Mouse (Mus musculus) R1 (cell line): ENCODE measurements around the gene Vwa2.

Experiments
- DNase-seq: peaks from one replicate; pipeline ENCODE4 v3.0.0-alpha.2; 2018; ENCODE audit warnings: low read depth, low spot score

Vwa2 gene

GRCm38 (mm10) chr19:56873816-56874600 is at the start of gene Vwa2:
Gene Vwa2, plus strand, starts transcription at chr19:56874249.
- peak; percentile 52 for DNase-seq

DNA sequence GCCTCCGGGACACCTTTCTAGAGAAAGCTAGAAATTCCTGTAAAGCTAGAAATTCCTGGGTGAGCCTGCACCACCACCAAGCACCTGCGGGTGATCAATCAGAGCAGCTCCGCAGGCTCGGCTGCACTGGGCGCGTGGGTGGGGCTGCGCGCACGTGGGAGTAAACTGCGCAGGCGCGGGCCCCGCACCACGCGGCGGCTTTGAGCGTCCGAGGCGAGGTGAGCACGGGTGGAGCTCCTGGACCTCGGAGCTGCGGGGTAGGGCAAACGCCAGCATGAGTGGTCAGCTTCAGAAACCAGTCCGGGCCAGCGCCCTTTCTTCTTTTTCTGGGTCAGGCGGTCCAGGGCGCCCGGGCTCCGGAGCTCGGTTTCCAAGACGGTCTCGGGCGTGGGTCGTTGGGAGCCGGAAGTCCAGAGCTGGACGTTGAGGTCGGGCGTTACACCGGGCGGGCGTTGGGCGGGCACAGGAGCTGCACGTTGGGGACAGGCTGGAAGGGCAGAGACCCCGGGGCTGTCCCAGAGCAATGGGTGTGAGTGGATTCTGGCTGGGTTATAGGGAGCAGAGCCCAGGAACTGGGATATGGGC is 47.9 kb upstream of the Vwa2 start, which contains the start of gene Tdrd1:
Gene Tdrd1 (plus strand): TSS at position 163 of the 585 bp plus-strand sequence.
- peak; percentile 37 for DNase-seq

DNA sequence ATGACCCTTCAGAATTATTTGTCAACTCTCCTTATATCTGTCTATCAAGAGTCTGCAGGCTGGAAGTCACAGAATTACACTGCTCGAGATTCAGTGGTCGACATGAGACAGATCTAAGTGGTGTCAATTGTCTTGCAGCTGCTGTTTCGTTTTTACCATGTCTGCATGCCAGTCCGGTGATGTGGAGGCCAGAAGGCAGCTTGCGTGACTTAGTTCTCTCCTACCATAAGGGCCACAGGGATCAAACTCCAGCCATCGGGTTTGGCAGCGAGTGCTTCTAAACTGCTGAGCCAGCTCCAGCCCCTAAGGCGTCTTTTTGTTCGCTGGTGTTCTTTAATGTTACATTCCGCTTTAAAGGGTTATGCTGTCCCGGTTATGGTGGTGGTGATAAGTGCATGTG is 45.7 kb upstream of the Vwa2 start:
- no peak for DNase-seq

DNA sequence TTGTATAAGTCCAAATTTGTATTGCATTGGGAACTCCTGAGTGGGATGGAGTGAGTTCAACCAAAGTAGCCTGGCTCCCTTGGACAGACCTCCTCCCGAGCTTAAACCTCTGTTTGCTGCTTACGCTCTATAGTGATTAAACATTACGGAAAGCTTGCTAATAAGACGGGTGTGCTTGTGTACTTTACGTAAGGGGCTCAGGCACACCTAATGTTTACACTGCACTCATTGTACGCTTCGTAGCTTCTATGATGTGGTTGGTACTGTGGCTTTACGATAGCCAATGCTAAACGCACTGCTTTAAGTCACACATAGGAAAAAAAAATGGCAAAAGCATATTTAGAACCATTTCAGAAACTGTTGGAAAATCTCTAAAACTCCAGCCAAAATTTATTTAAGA is 44.8 kb upstream of the Vwa2 start:
- no peak for DNase-seq

DNA sequence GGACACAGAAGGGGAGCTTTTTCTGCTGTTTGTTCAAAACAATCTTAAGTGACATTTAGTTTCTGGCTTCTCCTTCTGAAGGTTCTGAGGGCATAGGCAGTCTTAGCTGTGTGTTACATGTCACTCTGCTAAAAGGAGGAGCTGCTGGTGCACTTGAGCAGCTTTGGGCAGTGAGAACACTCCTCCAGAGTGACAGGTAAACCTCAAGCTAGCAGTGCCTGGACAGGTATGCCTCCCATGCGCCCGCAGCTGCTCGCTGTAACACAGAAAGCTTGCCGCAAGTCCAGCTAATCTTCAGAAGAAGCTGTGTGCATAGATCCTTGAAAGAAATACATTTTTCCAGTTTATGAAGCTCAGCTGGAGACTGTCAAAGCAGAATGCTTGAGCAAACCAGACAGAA is 43.9 kb upstream of the Vwa2 start:
- DNase-seq, result no peak

- DNase-seq, result peak; percentile 34
Observed at GRCm38 (mm10) chr19:56835340-56835739, 38.7 kb upstream of the Vwa2 start.

DNA sequence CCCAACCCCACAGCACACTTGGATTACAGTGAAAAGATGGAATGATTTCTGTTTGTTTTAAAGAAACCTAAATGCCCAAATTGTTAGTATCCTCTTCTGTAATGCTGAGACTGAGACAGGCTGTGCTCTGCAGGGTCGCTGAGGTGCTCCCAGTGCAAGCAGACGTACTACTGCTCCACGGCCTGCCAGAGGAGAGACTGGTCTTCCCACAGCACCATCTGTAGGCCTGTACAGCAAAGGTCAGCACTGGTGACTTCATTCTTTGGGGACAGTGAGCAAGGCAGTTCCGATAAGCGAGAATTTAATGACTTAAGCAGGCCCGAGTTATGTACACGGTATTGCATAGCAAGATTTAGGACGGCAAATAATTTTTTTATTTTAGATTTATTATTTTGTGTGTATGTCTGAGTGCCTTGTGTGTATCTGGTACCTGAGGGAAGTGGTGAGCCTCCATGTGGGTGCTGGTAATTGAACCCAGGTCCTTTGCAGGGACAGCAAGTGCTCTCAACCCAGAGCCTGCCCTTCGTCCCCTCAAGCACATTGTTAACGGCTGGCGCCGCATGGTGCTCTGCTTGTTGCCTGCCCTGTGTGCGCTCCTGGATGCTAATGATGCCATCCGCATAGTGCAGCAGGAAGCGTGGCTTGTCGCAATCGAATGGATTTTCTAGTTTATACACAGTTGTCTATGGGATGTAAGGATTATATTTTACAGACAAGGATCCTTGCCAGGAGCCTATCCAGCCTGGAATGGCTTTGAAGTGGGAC is 34.9 kb upstream of the Vwa2 start:
- DNase-seq, result no peak

- DNase-seq, result no peak
Observed at GRCm38 (mm10) chr19:56842974-56843373, 31.1 kb upstream of the Vwa2 start.

DNA sequence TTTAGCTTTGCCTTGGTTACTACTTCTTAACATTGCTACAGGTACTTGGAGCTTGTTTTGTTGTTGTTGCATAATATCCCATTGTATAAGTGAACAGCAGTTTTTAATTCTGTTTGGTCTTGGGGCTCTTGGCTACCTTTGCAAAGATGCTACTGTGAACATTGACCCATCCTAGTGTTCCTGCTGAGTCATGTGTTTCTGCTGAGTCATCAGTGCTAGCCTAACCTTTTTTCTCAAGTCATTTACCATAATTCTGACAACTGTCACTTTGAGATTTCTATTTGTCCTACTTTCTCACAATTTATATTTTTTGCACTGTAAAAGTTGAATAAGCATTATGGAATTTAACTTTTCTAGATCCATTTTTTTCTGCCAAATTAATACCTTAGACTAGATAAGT is 21.5 kb upstream of the Vwa2 start:
- DNase-seq, result no peak

DNA sequence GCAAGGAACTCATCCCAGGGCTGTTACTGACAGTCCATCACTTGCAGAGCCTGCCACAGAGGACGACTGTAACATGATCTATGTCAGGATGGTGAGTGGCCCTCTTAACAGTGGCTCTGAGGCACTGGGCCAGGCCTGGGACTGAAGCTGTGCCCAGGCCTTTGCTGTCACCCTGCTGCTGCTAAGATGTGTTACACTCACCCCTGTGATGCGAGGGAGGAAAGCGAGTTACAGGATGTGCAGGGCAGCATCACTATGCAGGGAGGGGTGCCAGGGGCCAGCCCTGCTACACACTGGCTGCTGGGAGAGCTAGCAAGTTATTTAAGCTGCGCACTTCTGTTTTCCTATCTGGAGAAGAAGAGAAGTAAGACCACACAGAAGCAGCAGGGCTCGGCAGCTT is 17.6 kb upstream of the Vwa2 start:
- DNase-seq, result no peak

GRCm38 (mm10) chr19:56867701-56868100 is 6.3 kb upstream of the Vwa2 start:
- DNase-seq, result no peak

- peak; percentile 46 for DNase-seq
Observed at GRCm38 (mm10) chr19:56874601-56875315, 709 bp downstream of the Vwa2 start.

- DNase-seq, result no peak
Observed at GRCm38 (mm10) chr19:56877364-56877763, 3.3 kb downstream of the Vwa2 start.

- no peak for DNase-seq
Observed at GRCm38 (mm10) chr19:56887879-56888278, 13.8 kb downstream of the Vwa2 start.

DNA sequence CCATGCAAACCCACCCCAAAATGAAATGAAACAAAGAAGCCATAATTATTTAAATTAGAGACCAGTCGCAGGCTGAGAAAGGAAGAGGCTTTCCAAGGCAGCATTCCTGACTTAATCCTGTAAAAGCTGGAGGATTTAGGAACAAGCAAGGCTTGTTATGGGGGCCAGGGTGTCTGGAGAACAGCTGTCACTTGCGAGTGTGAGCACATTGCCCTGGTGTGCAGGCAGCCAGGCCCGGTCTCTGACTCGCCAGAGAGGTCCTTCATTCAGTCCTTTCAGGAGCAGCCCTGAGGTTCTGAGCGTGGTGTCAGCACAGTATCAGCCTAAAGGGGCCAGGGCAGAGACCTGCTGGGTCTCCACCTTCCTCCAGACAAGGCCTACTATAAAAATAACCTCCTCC is 14.6 kb downstream of the Vwa2 start:
- no peak for DNase-seq

- peak; percentile 49 for DNase-seq
Observed at GRCm38 (mm10) chr19:56891438-56891837, 17.4 kb downstream of the Vwa2 start.

- no peak for DNase-seq
Observed at GRCm38 (mm10) chr19:56892586-56892985, 18.5 kb downstream of the Vwa2 start.

DNA sequence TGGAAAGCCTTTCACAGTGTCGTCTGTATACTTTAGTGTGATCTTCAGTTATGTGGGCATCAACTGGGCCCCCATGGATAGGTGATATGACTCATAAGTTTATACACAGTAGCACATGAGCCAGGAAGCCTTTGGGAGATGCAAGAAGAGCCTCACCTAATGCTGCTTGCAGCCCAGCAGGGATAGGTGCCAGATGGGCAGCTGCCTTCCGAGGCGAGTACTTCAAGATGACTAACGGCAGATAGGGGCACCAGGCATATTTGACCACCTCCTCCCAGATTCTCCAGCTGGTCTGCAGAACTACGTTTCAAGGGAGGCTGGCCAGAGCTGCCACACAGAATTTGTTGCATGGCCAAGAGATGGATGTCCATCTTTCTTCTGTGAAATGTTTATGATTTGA is 19.3 kb downstream of the Vwa2 start:
- DNase-seq, result no peak

- DNase-seq, result no peak
Observed at GRCm38 (mm10) chr19:56897654-56898053, 23.6 kb downstream of the Vwa2 start.

DNA sequence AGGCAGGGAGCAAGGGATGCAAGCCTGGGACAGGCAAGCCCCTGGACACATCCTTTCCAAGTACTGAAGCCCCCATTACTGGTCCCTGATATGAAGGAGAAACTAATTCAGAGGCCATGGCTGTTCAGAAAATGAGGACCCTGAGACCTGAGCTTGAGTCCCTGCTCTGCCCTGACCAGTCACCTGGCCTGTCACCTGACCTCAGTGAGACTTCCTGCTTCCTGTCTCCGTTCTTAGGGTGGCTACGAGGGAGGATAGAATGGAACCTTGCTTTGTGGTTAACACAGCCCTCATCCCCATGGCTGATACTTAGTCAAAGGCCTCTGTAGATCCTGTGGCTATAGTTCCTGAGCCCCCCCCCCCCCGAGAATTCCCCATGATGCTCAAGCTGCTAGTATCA is 30.0 kb downstream of the Vwa2 start:
- no peak for DNase-seq

DNA sequence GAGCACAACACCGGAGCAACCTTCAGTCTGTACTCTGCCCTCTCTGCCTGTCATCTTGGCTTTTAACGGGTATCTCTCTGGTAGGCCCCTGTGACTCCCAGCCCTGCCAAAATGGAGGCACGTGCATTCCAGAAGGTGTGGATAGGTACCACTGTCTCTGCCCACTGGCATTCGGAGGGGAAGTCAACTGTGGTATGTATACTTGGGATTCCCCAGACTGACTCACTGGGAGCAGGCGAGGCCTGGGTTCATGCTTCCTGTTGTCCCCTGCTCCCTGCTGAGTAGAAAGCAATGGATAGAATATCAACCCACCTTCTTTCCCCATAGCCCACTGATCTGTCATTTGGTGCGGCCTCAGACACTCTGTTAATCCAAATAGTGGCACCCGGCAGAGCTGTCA is 31.3 kb downstream of the Vwa2 start:
- DNase-seq, result no peak

GRCm38 (mm10) chr19:56907850-56908249 is 33.8 kb downstream of the Vwa2 start:
- DNase-seq, result no peak
